Mouse (Mus musculus) CH12.LX (cell line): ENCODE results near the gene Smtnl2.

Experiments
- CTCF ChIP-seq, 2 experiments: IDR thresholded peaks in 1 of 2; conservative IDR thresholded peaks in 1 of 2; 2 replicates each; pipeline ENCODE4 v1.5.1; 2011 to 2012; ENCODE audit warnings: low read depth in 2 of 2, low read length in 2 of 2, improper control_type of control experiment in 1 of 2, inconsistent platforms in 1 of 2, mild to moderate bottlenecking in 1 of 2, moderate library complexity in 1 of 2
- EP300 ChIP-seq: IDR thresholded peaks from 2 replicates; pipeline ENCODE4 v1.6.1; 2011; ENCODE audit warnings: low read length, improper control_type of control experiment
- ETS1 ChIP-seq: conservative IDR thresholded peaks from 2 replicates; pipeline ENCODE4 v1.6.1; 2012; ENCODE audit warnings: low read depth, mild to moderate bottlenecking, inconsistent platforms, low read length, improper control_type of control experiment, moderate library complexity
- JUND ChIP-seq: conservative IDR thresholded peaks from 2 replicates; pipeline ENCODE4 v1.6.1; 2011; ENCODE audit warnings: low read depth, low read length, improper control_type of control experiment
- MAZ ChIP-seq: IDR thresholded peaks from 2 replicates; pipeline ENCODE4 v1.6.1; 2012; ENCODE audit warnings: low read depth, mild to moderate bottlenecking, inconsistent platforms, low read length, improper control_type of control experiment, moderate library complexity
- MEF2A ChIP-seq: IDR thresholded peaks from 2 replicates; pipeline ENCODE4 v1.6.1; 2014; ENCODE audit warnings: low read depth, mild to moderate bottlenecking, inconsistent platforms, low read length, improper control_type of control experiment, borderline replicate concordance
- NELFE ChIP-seq: IDR thresholded peaks from 2 replicates; pipeline ENCODE4 v1.6.1; 2011; ENCODE audit warnings: low read depth, low read length, improper control_type of control experiment
- POLR2A ChIP-seq: IDR thresholded peaks from 2 replicates; pipeline ENCODE4 v1.6.1; 2011; ENCODE audit warnings: low read depth, mild to moderate bottlenecking, improper control_type of control experiment, low read length
- RCOR1 ChIP-seq: conservative IDR thresholded peaks from 2 replicates; pipeline ENCODE4 v1.6.1; 2012; ENCODE audit warnings: low read depth, mild to moderate bottlenecking, inconsistent platforms, low read length, improper control_type of control experiment
- USF1 ChIP-seq: IDR thresholded peaks from 2 replicates; pipeline ENCODE4 v1.6.1; 2014; ENCODE audit warnings: low read depth, mild to moderate bottlenecking, inconsistent platforms, low read length, improper control_type of control experiment
- USF2 ChIP-seq: conservative IDR thresholded peaks from 2 replicates; pipeline ENCODE4 v1.6.1; 2011; ENCODE audit warnings: low read depth, low read length, improper control_type of control experiment
- ZC3H11A ChIP-seq: IDR thresholded peaks from 2 replicates; pipeline ENCODE4 v1.6.1; 2012; ENCODE audit warnings: low read depth, mild to moderate bottlenecking, inconsistent platforms, low read length, improper control_type of control experiment

DNA sequence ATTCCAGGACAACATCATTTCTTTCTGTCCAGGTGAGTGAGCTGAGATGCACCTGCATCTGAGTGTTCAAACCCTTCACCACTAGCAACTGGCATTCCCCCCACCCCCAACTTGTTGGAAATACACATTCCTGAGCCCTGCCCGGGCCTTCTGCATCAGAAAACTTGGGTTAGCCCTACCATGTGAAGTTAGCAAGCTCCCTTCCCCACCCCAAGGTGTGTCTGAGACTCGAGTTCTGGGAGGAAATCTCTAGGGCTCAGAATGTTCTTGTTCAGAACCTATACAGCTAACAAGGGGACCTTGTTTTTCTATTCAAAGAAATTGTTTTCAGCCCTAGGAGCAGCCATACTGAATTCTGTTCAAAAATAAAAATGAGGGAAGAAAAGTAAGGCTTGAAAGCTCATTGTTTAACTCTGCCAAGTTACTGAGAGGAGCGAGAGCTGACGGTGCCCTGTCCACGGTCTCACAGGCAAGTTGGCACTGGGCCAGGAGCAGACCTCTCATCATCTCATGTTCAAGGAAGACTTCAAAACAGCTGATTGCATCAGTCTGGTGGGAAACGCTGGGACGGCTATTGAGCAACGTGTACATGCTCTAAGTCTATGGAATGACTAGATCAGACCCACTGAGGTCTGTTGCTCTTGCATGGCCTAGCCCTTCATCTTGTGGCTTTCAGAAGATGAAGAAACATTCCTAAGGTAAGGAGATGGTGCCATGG, 47.8 kb downstream of the Smtnl2 start:
- TF ChIP-seq ZC3H11A (no peak), CTCF (conservative IDR thresholded peaks at IDR 0.05 in 1 of 2, IDR thresholded peaks at IDR 0.05 in 1 of 2; ENCODE audit: low read depth in 2 of 2, low read length in 2 of 2) (no peak), ETS1 (no peak), USF1 (no peak), RCOR1 (no peak), POLR2A (no peak), MEF2A (no peak), EP300 (no peak), USF2 (no peak), MAZ (no peak), JUND (no peak), NELFE (no peak)
